Mouse (Mus musculus) lung, postnatal 0 days (tissue): Measurements from ENCODE around the gene Zfp638.

Experiments
- CTCF ChIP-seq: IDR thresholded peaks from 2 replicates; pipeline ENCODE4 v1.5.1; 2016; ENCODE audit warnings: antibody characterized with exemption, mild to moderate bottlenecking
- EP300 ChIP-seq: IDR thresholded peaks from 2 replicates; pipeline ENCODE4 v1.6.1; 2016; ENCODE audit warnings: antibody characterized with exemption, mild to moderate bottlenecking, control low read depth

DNA sequence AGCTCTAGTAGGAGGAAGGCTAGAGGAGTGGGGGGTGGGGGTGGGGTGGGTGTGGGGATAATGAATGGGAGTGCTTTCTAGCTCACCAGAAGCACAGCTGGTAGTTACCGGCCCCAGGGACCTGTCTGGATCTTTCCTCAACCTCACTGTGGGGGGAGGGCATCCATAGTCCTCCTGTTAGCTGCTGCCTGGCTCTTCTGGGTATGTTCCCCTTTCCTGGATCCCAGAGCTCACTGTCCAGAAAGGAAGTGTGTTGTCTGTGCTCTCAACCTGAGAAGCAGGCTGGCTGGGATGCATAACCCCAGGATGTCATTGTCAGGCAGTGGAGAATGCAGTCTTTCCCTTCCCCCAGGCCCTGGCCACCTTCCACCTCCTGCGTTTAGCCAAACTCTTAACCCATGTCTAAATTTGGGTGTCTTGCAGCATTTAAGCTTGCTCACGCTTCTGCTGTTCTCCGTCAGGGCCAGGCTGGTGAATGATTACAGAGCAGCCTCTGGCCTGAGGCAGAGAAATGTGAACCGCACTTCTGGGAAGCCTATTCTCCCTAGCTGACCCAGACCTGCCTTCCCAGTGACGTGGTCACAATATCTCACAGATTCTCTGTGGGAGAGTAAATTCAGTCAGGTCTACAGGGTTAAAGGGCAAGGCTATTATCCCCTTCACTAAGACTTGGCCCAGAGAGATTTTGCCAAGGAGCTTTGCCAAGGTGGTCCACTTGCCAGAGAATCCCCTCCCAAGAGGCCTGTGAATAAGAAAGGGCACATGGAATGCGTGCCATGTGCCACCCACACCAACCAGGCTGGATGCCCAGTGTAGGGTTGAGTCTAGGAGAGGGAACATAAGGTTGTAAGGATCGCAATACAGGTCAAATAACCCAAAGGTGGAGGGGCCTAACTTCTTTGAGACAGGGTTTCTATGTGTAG, 143.7 kb downstream of the Zfp638 start:
- TF ChIP-seq CTCF (no peak), EP300 (no peak)
